Mouse (Mus musculus) urinary bladder, adult 2 months (tissue): Measurements from ENCODE around the gene Gmcl1. TPM values are rescaled to one million over a fixed set of nuclear protein-coding genes. Genes with fewer than 3 reads are reported as not detected.

Experiments used
- DNase-seq: peaks from one replicate; pipeline ENCODE4 v3.0.0; 2022; ENCODE audit warnings: low spot score
- polyA plus RNA-seq: library from polyadenylated mRNA; depleted of rRNA; stranded (reverse); fragments of >200 nt; gene quantifications from 2 replicates; pipeline ENCODE4 v1.2.3, GENCODE M21; 2012; rRNA removed

Gmcl1 gene
- polyA plus RNA-seq: 16.5 TPM in 2 replicates

GRCm38 (mm10) chr6:86733183-86733876, at the start of gene Gmcl1:
Gmcl1 (minus strand) TSS chr6:86733383.
- DNase-seq: peak; percentile 84

- no peak for DNase-seq
Observed at GRCm38 (mm10) chr6:86782342-86782741, 49.2 kb upstream of the Gmcl1 start.

- no peak for DNase-seq
Observed at GRCm38 (mm10) chr6:86781361-86781957, 48.3 kb upstream of the Gmcl1 start.

GRCm38 (mm10) chr6:86778910-86779594, 45.9 kb upstream of the Gmcl1 start:
- DNase-seq: no peak

GRCm38 (mm10) chr6:86777181-86777580, 44.0 kb upstream of the Gmcl1 start:
- no peak for DNase-seq

GRCm38 (mm10) chr6:86776706-86777071, 43.5 kb upstream of the Gmcl1 start:
- DNase-seq: no peak

GRCm38 (mm10) chr6:86776001-86776705, 43.0 kb upstream of the Gmcl1 start:
- DNase-seq: no peak

- DNase-seq: no peak
Observed at GRCm38 (mm10) chr6:86774937-86775336, 41.8 kb upstream of the Gmcl1 start.

GRCm38 (mm10) chr6:86773830-86774229, 40.6 kb upstream of the Gmcl1 start:
- DNase-seq: no peak

- no peak for DNase-seq
Observed at GRCm38 (mm10) chr6:86772631-86773030, 39.4 kb upstream of the Gmcl1 start.

GRCm38 (mm10) chr6:86768938-86769337, 35.8 kb upstream of the Gmcl1 start:
- DNase-seq: no peak

- DNase-seq: no peak
Observed at GRCm38 (mm10) chr6:86768186-86768776, 35.1 kb upstream of the Gmcl1 start.

- DNase-seq: no peak
Observed at GRCm38 (mm10) chr6:86767465-86767864, 34.3 kb upstream of the Gmcl1 start.

- peak; percentile 34 for DNase-seq
Observed at GRCm38 (mm10) chr6:86765637-86766059, 32.5 kb upstream of the Gmcl1 start.

GRCm38 (mm10) chr6:86754105-86754863, 21.1 kb upstream of the Gmcl1 start:
- no peak for DNase-seq

GRCm38 (mm10) chr6:86752843-86753485, 19.8 kb upstream of the Gmcl1 start:
- DNase-seq: no peak

- no peak for DNase-seq
Observed at GRCm38 (mm10) chr6:86750961-86751360, 17.8 kb upstream of the Gmcl1 start.

GRCm38 (mm10) chr6:86749817-86750216, 16.6 kb upstream of the Gmcl1 start:
- no peak for DNase-seq

GRCm38 (mm10) chr6:86747171-86747570, 14.0 kb upstream of the Gmcl1 start:
- DNase-seq: no peak

GRCm38 (mm10) chr6:86740652-86741051, 7.5 kb upstream of the Gmcl1 start:
- DNase-seq: no peak

- no peak for DNase-seq
Observed at GRCm38 (mm10) chr6:86736830-86737229, 3.6 kb upstream of the Gmcl1 start.
